11 mouse cellular contexts compared by ENCODE assay signal in the genomic region with DNA sequence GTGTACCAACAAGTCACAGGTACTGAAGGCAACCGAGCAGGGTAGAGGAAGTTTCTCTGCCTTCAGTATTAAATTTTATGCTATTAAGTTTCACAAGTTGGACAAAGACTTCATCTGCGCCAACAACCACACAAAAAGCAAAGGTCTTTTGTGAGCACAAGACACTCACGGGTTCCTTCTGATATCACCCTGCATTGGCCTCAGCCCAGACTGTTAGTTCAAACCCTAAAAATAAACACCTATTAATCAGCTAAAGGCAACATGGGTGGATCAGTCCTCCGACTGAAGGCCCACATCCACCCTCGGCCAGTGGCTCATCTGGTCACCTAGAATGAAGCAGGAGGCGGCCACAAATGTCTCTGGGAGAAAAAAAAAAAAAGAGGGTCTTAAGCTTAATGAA.
A peak's percentile ranks its signal among the peaks of the same experiment; 100 is the strongest.
DNase-seq lines count a peak whose midpoint lies in the region; ATAC-seq and TF ChIP-seq lines count a peak whose summit lies in the region.
"Had no signal": no experiment of that assay in that cellular context is flagged by ENCODE, and none has a peak within 500 bp of the region (broad histone marks: within the 10 kb centered on the region; RNA-seq: fewer than 3 reads in every experiment).

No protein-coding gene starts in this region.

- H3K27me3 ChIP-seq in heart, embryonic 10.5 days (ENCODE audit: insufficient read depth, poor library complexity, severe bottlenecking): no peaks in the 10 kb centered on the region
- H3K27me3 ChIP-seq in heart, postnatal 0 days (ENCODE audit: control insufficient read depth, insufficient read depth, low read length): no peaks in the 10 kb centered on the region
- no peaks in the 10 kb centered on the region for H3K27me3 ChIP-seq in stomach, embryonic 14.5 days (ENCODE audit: control insufficient read depth, insufficient read depth, low read length)
- H3K27me3 ChIP-seq: lung, embryonic 15.5 days had no signal

- WGBS in heart, embryonic 10.5 days: 39% methylated on average over 6 of the region's 6 CpGs
- WGBS in heart, postnatal 0 days: 33% methylated on average over 6 of the region's 6 CpGs
- WGBS in stomach, embryonic 14.5 days: 35% methylated on average over 6 of the region's 6 CpGs

- no peak for TF ChIP-seq CTCF in heart, postnatal 0 days (IDR thresholded peaks at IDR 0.05; ENCODE audit: low read depth)

- H3K4me2 ChIP-seq in heart, postnatal 0 days (ENCODE audit: low read depth, low read length): peak overlapping the region; percentile 16; the same call in 1 of the 2 replicates
- H3K4me2 ChIP-seq in stomach, embryonic 14.5 days (replicated peaks; ENCODE audit: low read depth, low read length): no peak overlapping the region
- H3K4me2 ChIP-seq: lung, embryonic 15.5 days had no signal

- peak; percentile 78 for TF ChIP-seq EP300 in heart, postnatal 0 days (IDR thresholded peaks at IDR 0.05; ENCODE audit: low read depth)

- H3K27ac ChIP-seq in heart, embryonic 10.5 days: peak overlapping the region; percentile 38; the same call in 1 of the 2 replicates
- peak overlapping the region; percentile 69 for H3K27ac ChIP-seq in heart, postnatal 0 days (ENCODE audit: low read depth)
- peak overlapping the region; percentile 62; the same call in 1 of the 2 replicates for H3K27ac ChIP-seq in stomach, embryonic 14.5 days (ENCODE audit: low read length)
- H3K27ac ChIP-seq: limb, embryonic 10.5 days; lung, embryonic 15.5 days had no signal

- no peaks in the 10 kb centered on the region for H3K9me3 ChIP-seq in heart, embryonic 10.5 days
- H3K9me3 ChIP-seq in heart, postnatal 0 days (replicated peaks; ENCODE audit: control insufficient read depth, low read length): no peaks in the 10 kb centered on the region
- H3K9me3 ChIP-seq in stomach, embryonic 14.5 days (ENCODE audit: control insufficient read depth, low read depth, low read length): no peaks in the 10 kb centered on the region
- H3K9me3 ChIP-seq: G1E; limb, embryonic 10.5 days; lung, embryonic 15.5 days had no signal

- no peaks in the 10 kb centered on the region for H3K36me3 ChIP-seq in heart, embryonic 10.5 days
- H3K36me3 ChIP-seq in heart, postnatal 0 days (replicated peaks; ENCODE audit: control insufficient read depth, insufficient read depth, low read length): no peaks in the 10 kb centered on the region
- no peaks in the 10 kb centered on the region for H3K36me3 ChIP-seq in stomach, embryonic 14.5 days (ENCODE audit: control insufficient read depth, insufficient read depth, low read length)
- H3K36me3 ChIP-seq: limb, embryonic 10.5 days; lung, embryonic 15.5 days had no signal

- peak; percentile 53 for DNase-seq in kidney, adult 9 months
- no peak for DNase-seq in kidney, postnatal 4 days
- no peak for DNase-seq in heart, embryonic 10.5 days (ENCODE audit: low spot score)
- DNase-seq in heart, postnatal 0 days (ENCODE audit: low spot score): peak; percentile 61
- no peak for DNase-seq in adrenal gland, adult 8-10 months
- no peak for DNase-seq in testis, postnatal 10 days (ENCODE audit: low spot score)
- DNase-seq: adrenal gland, postnatal 14 days had no signal

- no peak overlapping the region; the same call in 1 of the 2 replicates for H3K9ac ChIP-seq in heart, postnatal 0 days (replicated peaks; ENCODE audit: low read depth, low read length)
- no peak overlapping the region for H3K9ac ChIP-seq in stomach, embryonic 14.5 days (replicated peaks; ENCODE audit: low read depth, low read length)
- H3K9ac ChIP-seq: lung, embryonic 15.5 days had no signal

- ATAC-seq in heart, postnatal 0 days (ENCODE audit: insufficient read depth, low read depth): peak; percentile 88
- ATAC-seq in stomach, embryonic 14.5 days (ENCODE audit: insufficient number of reproducible peaks, insufficient read depth, low FRiP score, low read depth): no peak

- peaks cover 21% of the 10 kb centered on the region for H3K4me1 ChIP-seq in heart, embryonic 10.5 days
- H3K4me1 ChIP-seq in heart, postnatal 0 days (ENCODE audit: control insufficient read depth, insufficient read depth): peaks cover 15% of the 10 kb centered on the region
- peaks cover 11% of the 10 kb centered on the region; the same call in 1 of the 2 replicates for H3K4me1 ChIP-seq in stomach, embryonic 14.5 days (ENCODE audit: control insufficient read depth, insufficient read depth, low read length)

- H3K4me3 ChIP-seq in heart, embryonic 10.5 days: no peak overlapping the region
- no peak overlapping the region for H3K4me3 ChIP-seq in heart, postnatal 0 days (ENCODE audit: low read depth, low read length)
- no peak overlapping the region for H3K4me3 ChIP-seq in stomach, embryonic 14.5 days (ENCODE audit: low read depth, low read length)
- H3K4me3 ChIP-seq: limb, embryonic 10.5 days; lung, embryonic 15.5 days had no signal

Comparison
In these comparisons a context has a peak if more than half of its experiments do, and no peak if none do; other contexts are left out.
1. DNase-seq: peak in kidney, adult 9 months (single experiment) and heart, postnatal 0 days (single experiment); none in kidney, postnatal 4 days (0 of 2), heart, embryonic 10.5 days (single experiment), adrenal gland, adult 8-10 months (single experiment) and testis, postnatal 10 days (single experiment).
2. Peak in every context shown above with its lines, with median percentiles within 50 percentile points of each other: H3K27ac ChIP-seq.